Mouse (Mus musculus) ES-Bruce4 (cell line): ENCODE data around the gene Mtor.

Experiments used
- CTCF ChIP-seq: IDR thresholded peaks from one replicate; pipeline ENCODE4 v1.8.1; 2011; ENCODE audit warnings: low read depth, low read length
- EP300 ChIP-seq: IDR thresholded peaks from 2 replicates; pipeline ENCODE4 v1.6.1; 2011; ENCODE audit warnings: low read depth, low read length; ENCODE audit not compliant: insufficient read depth
- POLR2A ChIP-seq: IDR thresholded peaks from one replicate; pipeline ENCODE4 v1.8.1; 2011; ENCODE audit warnings: low read length; ENCODE audit not compliant: insufficient read depth

- TF ChIP-seq POLR2A (no peak), CTCF (no peak), EP300 (no peak)
Observed at GRCm38 (mm10) chr4:148442598-148442997, 5.8 kb upstream of the Mtor start.
